Mouse (Mus musculus) embryonic facial prominence, embryonic 10.5 days (tissue): Measurements from ENCODE around the gene Phf21a. TPM values are rescaled to one million over a fixed set of nuclear protein-coding genes. Genes with fewer than 3 reads are reported as not detected.

Experiments
- DNase-seq: peaks from one replicate; pipeline ENCODE4 v3.0.0-alpha.2; 2017; ENCODE audit warnings: low spot score
- H3K27ac ChIP-seq: fragments of 300-500 bp; sonication (generic); replicated peaks from 2 replicates; pipeline ENCODE4 v1.5.1; 2016; ENCODE audit warnings: mild to moderate bottlenecking
- H3K27me3 ChIP-seq: fragments of 300-500 bp; sonication (generic); replicated peaks from 2 replicates; pipeline ENCODE4 v1.6.1; 2016; ENCODE audit warnings: low read depth, mild to moderate bottlenecking; ENCODE audit not compliant: poor library complexity, severe bottlenecking
- H3K36me3 ChIP-seq: fragments of 300-500 bp; sonication (generic); replicated peaks from 2 replicates; pipeline ENCODE4 v1.6.1; 2016; ENCODE audit warnings: mild to moderate bottlenecking, moderate library complexity
- H3K4me1 ChIP-seq: fragments of 300-500 bp; sonication (generic); 2 replicates; pipeline ENCODE4 v1.6.1; 2016
- H3K4me3 ChIP-seq: fragments of 300-500 bp; sonication (generic); 2 replicates; pipeline ENCODE4 v1.5.1; 2016; ENCODE audit warnings: mild to moderate bottlenecking, moderate library complexity
- H3K9me3 ChIP-seq: fragments of 300-500 bp; sonication (generic); 2 replicates; pipeline ENCODE4 v1.6.1; 2016; ENCODE audit warnings: mild to moderate bottlenecking
- WGBS: fragments of 180-500 bp; shearing (Covaris S2); methylation state at CpG from one replicate; pipeline ENCODE4 v1.1.7; 2016; 5-methylcytosine and 5-hydroxymethylcytosine counted together
- microRNA counts: library from miRNA; unstranded; fragments of <30 nt; microRNA quantifications from one replicate; lab custom pipeline; 2017
- microRNA-seq: library from miRNA; unstranded; fragments of <30 nt; microRNA quantifications from one replicate; pipeline ENCODE4, GENCODE M21; 2017
- polyA plus RNA-seq: library from polyadenylated mRNA; unstranded; fragments of >200 nt; fragmentation: Nextera tagmentation; extraction: Ambion mirVana; gene quantifications from 2 replicates; pipeline ENCODE4 v1.2.1, GENCODE M21; 2016

Phf21a gene
- polyA plus RNA-seq, 1 experiment from 2014 or later, result 41.3 TPM

- no peak for DNase-seq
- Histone ChIP-seq H3K9me3 (no peaks in the 10 kb centered on the region), H3K27ac (peak overlapping the region; percentile 80), H3K36me3 (peaks cover 26% of the 10 kb centered on the region), H3K4me3 (peak overlapping the region; percentile 76), H3K27me3 (peaks cover 19% of the 10 kb centered on the region), H3K4me1 (peaks cover 33% of the 10 kb centered on the region)
- WGBS, result 2% methylated on average over 22 of the region's 22 CpGs
These were observed 307.8 kb downstream of the Phf21a start for GRCm38 (mm10) chr2:92400682-92401081.

GRCm38 (mm10) chr2:92401091-92401561, 308.2 kb downstream of the Phf21a start, which contains the start of gene Mapk8ip1:
Mapk8ip1 (minus strand) TSS chr2:92401263.
- DNase-seq, result peak; percentile 80
- Histone ChIP-seq H3K4me1 (peaks cover 37% of the 10 kb centered on the region), H3K27me3 (peaks cover 19% of the 10 kb centered on the region), H3K9me3 (no peaks in the 10 kb centered on the region), H3K36me3 (peaks cover 30% of the 10 kb centered on the region), H3K27ac (peak within 1 kb of the TSS; percentile 80), H3K4me3 (peak within 1 kb of the TSS; percentile 76)
- 3% methylated on average over 42 of the region's 59 CpGs for WGBS

GRCm38 (mm10) chr2:92402591-92403326, 309.8 kb downstream of the Phf21a start:
- H3K36me3 ChIP-seq, result peaks cover 46% of the 10 kb centered on the region
- DNase-seq, result no peak
- H3K27ac ChIP-seq, result no peak overlapping the region
- WGBS, result 78% methylated on average over 4 of the region's 4 CpGs
- H3K27me3 ChIP-seq, result peaks cover 19% of the 10 kb centered on the region
- H3K9me3 ChIP-seq, result no peaks in the 10 kb centered on the region
- peaks cover 27% of the 10 kb centered on the region for H3K4me1 ChIP-seq
- no peak overlapping the region for H3K4me3 ChIP-seq

- no peak overlapping the region for H3K4me3 ChIP-seq
- H3K27me3 ChIP-seq, result peaks cover 19% of the 10 kb centered on the region
- peaks cover 57% of the 10 kb centered on the region for H3K36me3 ChIP-seq
- H3K4me1 ChIP-seq, result peaks cover 22% of the 10 kb centered on the region
- H3K27ac ChIP-seq, result no peak overlapping the region
- 90% methylated on average over 5 of the region's 5 CpGs for WGBS
- DNase-seq, result no peak
- H3K9me3 ChIP-seq, result no peaks in the 10 kb centered on the region
These were observed 310.9 kb downstream of the Phf21a start for GRCm38 (mm10) chr2:92403776-92404319.

GRCm38 (mm10) chr2:92404737-92405136, 311.8 kb downstream of the Phf21a start:
- no peak for DNase-seq
- Histone ChIP-seq H3K4me1 (peaks cover 22% of the 10 kb centered on the region), H3K4me3 (no peak overlapping the region), H3K9me3 (no peaks in the 10 kb centered on the region), H3K27ac (no peak overlapping the region), H3K36me3 (peaks cover 66% of the 10 kb centered on the region), H3K27me3 (peaks cover 12% of the 10 kb centered on the region)
- WGBS, result 83% methylated on average over 6 of the region's 6 CpGs

GRCm38 (mm10) chr2:92405687-92406086, 312.8 kb downstream of the Phf21a start:
- Histone ChIP-seq H3K36me3 (peaks cover 75% of the 10 kb centered on the region), H3K4me1 (peaks cover 18% of the 10 kb centered on the region), H3K27me3 (peaks cover 3% of the 10 kb centered on the region), H3K4me3 (no peak overlapping the region), H3K9me3 (no peaks in the 10 kb centered on the region), H3K27ac (no peak overlapping the region)
- 90% methylated on average over 7 of the region's 7 CpGs for WGBS
- no peak for DNase-seq

GRCm38 (mm10) chr2:92408309-92409045, 315.6 kb downstream of the Phf21a start:
- Histone ChIP-seq H3K27me3 (no peaks in the 10 kb centered on the region), H3K36me3 (peaks cover 99% of the 10 kb centered on the region), H3K9me3 (no peaks in the 10 kb centered on the region), H3K27ac (no peak overlapping the region), H3K4me3 (no peak overlapping the region), H3K4me1 (peaks cover 10% of the 10 kb centered on the region; the same call in 1 of the 2 replicates)
- DNase-seq, result no peak
- 91% methylated on average over 18 of the region's 18 CpGs for WGBS

GRCm38 (mm10) chr2:92411705-92412104, 318.8 kb downstream of the Phf21a start:
- WGBS, result 93% methylated on average over 10 of the region's 10 CpGs
- no peaks in the 10 kb centered on the region for H3K27me3 ChIP-seq
- H3K4me1 ChIP-seq, result no peaks in the 10 kb centered on the region
- no peak overlapping the region for H3K27ac ChIP-seq
- H3K4me3 ChIP-seq, result no peak overlapping the region
- DNase-seq, result no peak
- H3K9me3 ChIP-seq, result no peaks in the 10 kb centered on the region
- peaks cover 99% of the 10 kb centered on the region for H3K36me3 ChIP-seq

MicroRNAs within 50 kb of the gene (microRNA counts, 519-probe panel; counts per million panel counts)
- microRNA mmu-miR-1955 (lab: Ali Mortazavi, UCI), result 2,425 counts per million, percentile 65 among the panel's probes with 10 or more counts

Small RNA genes lying within 50 kb of the gene (microRNA-seq; reads per million reads assigned to microRNA genes)
- gene Mir1955 (55.8 reads per million, percentile 43 among the genes with 10 or more reads in this experiment), gene Mir7000 (not detected)

Other genes starting within 250 kb of the Phf21a start
- 0.74 and 1.4 TPM in 2 replicates for gene Chrm4, start 165.9 kb upstream of the Phf21a start, polyA plus RNA-seq
- 2,212 and 2,218 TPM in 2 replicates for gene Mdk, start 160.8 kb upstream of the Phf21a start, polyA plus RNA-seq
- 0.23 and 0.41 TPM in 2 replicates for gene Gm9821, start 147.4 kb upstream of the Phf21a start, polyA plus RNA-seq
- 42.1 and 45.0 TPM in 2 replicates for gene Dgkz, start 117.3 kb upstream of the Phf21a start, polyA plus RNA-seq
- 0.93 and 1.0 TPM in 2 replicates for gene Creb3l1, start 68.6 kb upstream of the Phf21a start, polyA plus RNA-seq